Comparison of ENCODE assay signal across 10 mouse cellular contexts in the genomic region with DNA sequence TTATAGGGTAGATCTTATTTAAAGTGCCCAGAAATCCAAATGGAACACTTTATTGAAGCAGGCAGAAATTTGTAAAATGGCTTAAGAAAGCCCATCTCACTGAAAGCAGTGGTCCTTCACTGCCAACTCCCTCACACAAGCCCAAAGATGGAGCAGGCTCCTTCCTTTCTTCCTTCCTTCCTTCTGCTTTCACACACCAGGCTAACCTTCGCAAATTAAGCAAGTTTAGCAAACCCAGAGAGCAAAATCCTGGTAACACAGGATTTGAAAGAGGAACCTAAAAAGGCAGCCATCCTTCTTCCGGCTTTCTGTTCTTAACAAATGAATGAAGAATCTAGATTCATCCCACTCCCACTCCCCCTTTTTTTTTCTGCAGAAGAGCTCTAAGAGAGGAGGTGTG.
DNase-seq lines count a peak whose midpoint lies in the region; ATAC-seq and TF ChIP-seq lines count a peak whose summit lies in the region.
"Had no signal": no experiment of that assay in that cellular context is flagged by ENCODE, and none has a peak within 500 bp of the region (broad histone marks: within the 10 kb centered on the region; RNA-seq: fewer than 3 reads in every experiment).

No protein-coding gene starts in this region.

- 75% methylated on average over 2 of the region's 2 CpGs for WGBS in forebrain, embryonic 13.5 days
- WGBS in forebrain, embryonic 10.5 days, result 74% methylated on average over 2 of the region's 2 CpGs
- 47% methylated on average over 2 of the region's 2 CpGs for WGBS in lung, embryonic 14.5 days
- 79% methylated on average over 2 of the region's 2 CpGs for WGBS in limb, embryonic 14.5 days
- WGBS in stomach, embryonic 14.5 days, result 50% methylated on average over 2 of the region's 2 CpGs

- H3K4me1 ChIP-seq in forebrain, embryonic 13.5 days, result peaks cover 22% of the 10 kb centered on the region
- peaks cover 34% of the 10 kb centered on the region for H3K4me1 ChIP-seq in forebrain, embryonic 10.5 days
- peaks cover 15% of the 10 kb centered on the region; the same call in 1 of the 2 replicates for H3K4me1 ChIP-seq in lung, embryonic 14.5 days (ENCODE audit: insufficient read depth)
- H3K4me1 ChIP-seq in limb, embryonic 14.5 days (ENCODE audit: control insufficient read depth, insufficient read depth, low read length), result peaks cover 17% of the 10 kb centered on the region
- H3K4me1 ChIP-seq in stomach, embryonic 14.5 days (ENCODE audit: control insufficient read depth, insufficient read depth, low read length), result no peaks in the 10 kb centered on the region

- no peaks in the 10 kb centered on the region for H3K36me3 ChIP-seq in forebrain, embryonic 13.5 days (ENCODE audit: poor library complexity, severe bottlenecking)
- no peaks in the 10 kb centered on the region for H3K36me3 ChIP-seq in forebrain, embryonic 10.5 days (replicated peaks)
- no peaks in the 10 kb centered on the region for H3K36me3 ChIP-seq in lung, embryonic 14.5 days (ENCODE audit: insufficient read depth)
- H3K36me3 ChIP-seq in limb, embryonic 14.5 days (ENCODE audit: control insufficient read depth, insufficient read depth, low read length), result peaks cover 4% of the 10 kb centered on the region; the same call in 1 of the 2 replicates
- no peaks in the 10 kb centered on the region for H3K36me3 ChIP-seq in stomach, embryonic 14.5 days (ENCODE audit: control insufficient read depth, insufficient read depth, low read length)
- H3K36me3 ChIP-seq: liver, embryonic 12.5 days had no signal

- ATAC-seq in forebrain, embryonic 13.5 days, result no peak
- no peak for ATAC-seq in lung, embryonic 14.5 days (ENCODE audit: insufficient read depth)
- no peak for ATAC-seq in limb, embryonic 14.5 days (ENCODE audit: low FRiP score, low read depth)
- no peak for ATAC-seq in stomach, embryonic 14.5 days (ENCODE audit: insufficient number of reproducible peaks, insufficient read depth, low FRiP score, low read depth)
- ATAC-seq: liver, embryonic 12.5 days had no signal

- 0 out of 2 replicates have a peak overlapping the region, but pooled peaks have one; percentile 43 for H3K9ac ChIP-seq in forebrain, embryonic 13.5 days
- H3K9ac ChIP-seq in lung, embryonic 14.5 days, result no peak overlapping the region
- H3K9ac ChIP-seq in limb, embryonic 14.5 days (ENCODE audit: low read depth, low read length, severe bottlenecking), result no peak overlapping the region
- H3K9ac ChIP-seq in stomach, embryonic 14.5 days (replicated peaks; ENCODE audit: low read depth, low read length), result no peak overlapping the region
- H3K9ac ChIP-seq: liver, embryonic 12.5 days had no signal

- H3K4me3 ChIP-seq in forebrain, embryonic 13.5 days, result peak overlapping the region; percentile 67
- no peak overlapping the region for H3K4me3 ChIP-seq in forebrain, embryonic 10.5 days
- H3K4me3 ChIP-seq in lung, embryonic 14.5 days (ENCODE audit: low read depth, low read length), result no peak overlapping the region; the same call in 1 of the 2 replicates
- H3K4me3 ChIP-seq in limb, embryonic 14.5 days (replicated peaks; ENCODE audit: low read length), result peak overlapping the region; percentile 75
- H3K4me3 ChIP-seq in stomach, embryonic 14.5 days (ENCODE audit: low read depth, low read length), result peak overlapping the region; percentile 2; the same call in 1 of the 2 replicates

- no peak overlapping the region for H3K27ac ChIP-seq in forebrain, embryonic 13.5 days
- H3K27ac ChIP-seq in forebrain, embryonic 10.5 days, result no peak overlapping the region
- no peak overlapping the region for H3K27ac ChIP-seq in lung, embryonic 14.5 days (ENCODE audit: low read depth)
- no peak overlapping the region for H3K27ac ChIP-seq in limb, embryonic 14.5 days (replicated peaks; ENCODE audit: low read depth, low read length)
- H3K27ac ChIP-seq in stomach, embryonic 14.5 days (ENCODE audit: low read length), result no peak overlapping the region
- H3K27ac ChIP-seq: liver, embryonic 12.5 days had no signal

- H3K27me3 ChIP-seq in forebrain, embryonic 13.5 days, result peaks cover 20% of the 10 kb centered on the region
- peaks cover 44% of the 10 kb centered on the region for H3K27me3 ChIP-seq in forebrain, embryonic 10.5 days (ENCODE audit: poor library complexity, severe bottlenecking)
- peaks cover 12% of the 10 kb centered on the region for H3K27me3 ChIP-seq in lung, embryonic 14.5 days (ENCODE audit: insufficient read depth, low read length)
- peaks cover 15% of the 10 kb centered on the region; the same call in 1 of the 2 replicates for H3K27me3 ChIP-seq in limb, embryonic 14.5 days (ENCODE audit: control insufficient read depth, insufficient read depth, low read length)
- H3K27me3 ChIP-seq in stomach, embryonic 14.5 days (ENCODE audit: control insufficient read depth, insufficient read depth, low read length), result 0 out of 2 replicates have a peak, but pooled peaks cover 5% of the 10 kb centered on the region

- H3K9me3 ChIP-seq in forebrain, embryonic 13.5 days (replicated peaks), result no peaks in the 10 kb centered on the region
- no peaks in the 10 kb centered on the region for H3K9me3 ChIP-seq in forebrain, embryonic 10.5 days
- H3K9me3 ChIP-seq in lung, embryonic 14.5 days (ENCODE audit: low read depth, low read length), result no peaks in the 10 kb centered on the region
- H3K9me3 ChIP-seq in limb, embryonic 14.5 days (ENCODE audit: control insufficient read depth, low read length), result no peaks in the 10 kb centered on the region
- no peaks in the 10 kb centered on the region for H3K9me3 ChIP-seq in stomach, embryonic 14.5 days (ENCODE audit: control insufficient read depth, low read depth, low read length)
- H3K9me3 ChIP-seq: liver, embryonic 12.5 days had no signal

- peak overlapping the region; percentile 88 for H3K4me2 ChIP-seq in forebrain, embryonic 13.5 days
- peak overlapping the region; percentile 92 for H3K4me2 ChIP-seq in lung, embryonic 14.5 days
- peak overlapping the region; percentile 94 for H3K4me2 ChIP-seq in limb, embryonic 14.5 days (replicated peaks; ENCODE audit: low read depth, low read length, severe bottlenecking)
- peak overlapping the region; percentile 88 for H3K4me2 ChIP-seq in stomach, embryonic 14.5 days (replicated peaks; ENCODE audit: low read depth, low read length)

- no peak for DNase-seq in forebrain, embryonic 10.5 days (ENCODE audit: extremely low spot score, low spot score)
- DNase-seq in lung, embryonic 14.5 days, result peak; percentile 13
- no peak for DNase-seq in lung, postnatal 4 days
- no peak for DNase-seq in limb, embryonic 14.5 days (ENCODE audit: low spot score)
- DNase-seq in right cerebral cortex, postnatal 14 days, result no peak
- DNase-seq in cerebellum, adult 9-10 months, result no peak
- DNase-seq: kidney, adult 18-20 months had no signal

- no peak for TF ChIP-seq CTCF in lung, embryonic 14.5 days (IDR thresholded peaks at IDR 0.05; ENCODE audit: low read depth)

- TF ChIP-seq POLR2A in limb, embryonic 14.5 days (IDR thresholded peaks at IDR 0.05; ENCODE audit: borderline replicate concordance, extremely low read depth, insufficient read depth, insufficient read length), result no peak

Comparison
In these comparisons a context has a peak if more than half of its experiments do, and no peak if none do; other contexts are left out.
1. H3K4me3 ChIP-seq: peak in forebrain, embryonic 13.5 days (single experiment), limb, embryonic 14.5 days (single experiment) and stomach, embryonic 14.5 days (single experiment); none in forebrain, embryonic 10.5 days (single experiment) and lung, embryonic 14.5 days (single experiment).
2. Peak in every context shown above with its lines, with median percentiles within 50 percentile points of each other: H3K4me2 ChIP-seq.